In genomic region chr16:56144876-56145555, GRCm38 (mm10) we compare ENCODE assay signal across 22 mouse cellular contexts.
"Had no signal": no experiment of that assay in that cellular context is flagged by ENCODE, and none has a peak within 500 bp of the region (broad histone marks: within the 10 kb centered on the region; RNA-seq: fewer than 3 reads in every experiment).

No protein-coding gene starts in this region.

- H3K4me2 ChIP-seq: limb, embryonic 12.5 days; limb, embryonic 15.5 days; liver, embryonic 12.5 days; liver, embryonic 15.5 days; lung, embryonic 15.5 days; midbrain, embryonic 11.5 days; neural tube, embryonic 12.5 days; neural tube, embryonic 15.5 days had no signal

- H3K27ac ChIP-seq: limb, embryonic 12.5 days; limb, embryonic 15.5 days; liver, embryonic 12.5 days; liver, embryonic 15.5 days; lung, embryonic 15.5 days; neural tube, embryonic 12.5 days; neural tube, embryonic 15.5 days; stomach, postnatal 0 days had no signal

- H3K36me3 ChIP-seq: lung, embryonic 15.5 days had no signal

- DNase-seq: kidney, adult 2 months; kidney, postnatal 10 days; kidney, postnatal 36 days; left cerebral cortex, postnatal 4 days; lung, adult 18-20 months; lung, postnatal 10 days; lung, postnatal 4 days; midbrain, embryonic 14.5 days; right cerebral cortex, adult 18-20 months; right cerebral cortex, postnatal 14 days; right cerebral cortex, postnatal 4 days; thymus, adult 2 months; thymus, postnatal 14 days had no signal

- H3K9ac ChIP-seq: limb, embryonic 12.5 days; limb, embryonic 15.5 days; liver, embryonic 12.5 days; liver, embryonic 15.5 days; lung, embryonic 15.5 days; neural tube, embryonic 12.5 days; neural tube, embryonic 15.5 days had no signal

- ATAC-seq: liver, embryonic 12.5 days had no signal

- H3K27me3 ChIP-seq: limb, embryonic 12.5 days; limb, embryonic 15.5 days; liver, embryonic 12.5 days; liver, embryonic 15.5 days; lung, embryonic 15.5 days; neural tube, embryonic 12.5 days; neural tube, embryonic 15.5 days had no signal

- H3K4me3 ChIP-seq: limb, embryonic 12.5 days; limb, embryonic 15.5 days; liver, embryonic 12.5 days; liver, embryonic 15.5 days; lung, embryonic 15.5 days; neural tube, embryonic 12.5 days; neural tube, embryonic 15.5 days had no signal

- H3K4me1 ChIP-seq: limb, embryonic 12.5 days; limb, embryonic 15.5 days; liver, embryonic 12.5 days; liver, embryonic 15.5 days; lung, embryonic 15.5 days; neural tube, embryonic 12.5 days; neural tube, embryonic 15.5 days had no signal

- H3K9me3 ChIP-seq: limb, embryonic 12.5 days; limb, embryonic 15.5 days; liver, embryonic 12.5 days; liver, embryonic 15.5 days; lung, embryonic 15.5 days; neural tube, embryonic 12.5 days; neural tube, embryonic 15.5 days had no signal
